Mouse (Mus musculus) limb, embryonic 11.5 days (tissue): ENCODE data around the gene Spag9. TPM values are rescaled to one million over a fixed set of nuclear protein-coding genes. Genes with fewer than 3 reads are reported as not detected.

Experiments used
- ATAC-seq: fragments of 200-750 bp; cut with Nextera tagmentation; 2 replicates; pipeline ENCODE4 v1.8.0; 2017; ENCODE audit warnings: low read depth; ENCODE audit not compliant: insufficient number of reproducible peaks, low FRiP score, low TSS enrichment
- DNase-seq: peaks from one replicate; pipeline ENCODE4 v3.0.0-alpha.2; 2015; ENCODE audit warnings: low spot score
- H3K27ac ChIP-seq: fragments of 300-500 bp; sonication (generic); replicated peaks from 2 replicates; pipeline ENCODE4 v1.5.1; 2014; ENCODE audit warnings: low read depth, mild to moderate bottlenecking, low read length
- H3K27me3 ChIP-seq: fragments of 300-500 bp; sonication (generic); 2 replicates; pipeline ENCODE4 v1.6.1; 2014; ENCODE audit warnings: mild to moderate bottlenecking, low read length, mixed read lengths; ENCODE audit not compliant: control insufficient read depth, insufficient read depth
- H3K36me3 ChIP-seq: fragments of 300-500 bp; sonication (generic); 2 replicates; pipeline ENCODE4 v1.6.1; 2014; ENCODE audit warnings: mild to moderate bottlenecking, low read length, moderate library complexity, mixed read lengths; ENCODE audit not compliant: control insufficient read depth, insufficient read depth
- H3K4me1 ChIP-seq: fragments of 300-500 bp; sonication (generic); 2 replicates; pipeline ENCODE4 v1.6.1; 2014; ENCODE audit warnings: low read length, mixed read lengths; ENCODE audit not compliant: control insufficient read depth, insufficient read depth
- H3K4me2 ChIP-seq: fragments of 300-500 bp; sonication (generic); 2 replicates; pipeline ENCODE4 v1.6.1; 2014; ENCODE audit warnings: low read depth, mild to moderate bottlenecking, moderate library complexity; ENCODE audit not compliant: severe bottlenecking
- H3K4me3 ChIP-seq: fragments of 300-500 bp; sonication (generic); 2 replicates; pipeline ENCODE4 v1.5.1; 2014; ENCODE audit warnings: low read depth, low read length
- H3K9ac ChIP-seq: fragments of 300-500 bp; sonication (generic); 2 replicates; pipeline ENCODE4 v1.6.1; 2014; ENCODE audit warnings: mild to moderate bottlenecking, low read length
- H3K9me3 ChIP-seq: fragments of 300-500 bp; sonication (generic); 2 replicates; pipeline ENCODE4 v1.6.1; 2016; ENCODE audit warnings: low read length; ENCODE audit not compliant: control insufficient read depth
- WGBS: fragments of 180-500 bp; shearing (Covaris S2); extraction: QIAGEN DNeasy Blood & Tissue Kit; methylation state at CpG from one replicate; pipeline ENCODE4 v1.1.7; 2014; 5-methylcytosine and 5-hydroxymethylcytosine counted together
- polyA plus RNA-seq: library from polyadenylated mRNA; unstranded; fragments of >200 nt; fragmentation: Nextera tagmentation; extraction: Ambion mirVana; gene quantifications from 2 replicates; pipeline ENCODE4 v1.2.1, GENCODE M21; 2014

Spag9 gene
- polyA plus RNA-seq, 1 experiment from 2014 or later = 37.0 TPM

- Histone ChIP-seq H3K9me3 (no peaks in the 10 kb centered on the region), H3K27ac (no peak overlapping the region), H3K4me2 (no peak overlapping the region), H3K4me1 (peaks cover 37% of the 10 kb centered on the region), H3K9ac (no peak overlapping the region), H3K27me3 (no peaks in the 10 kb centered on the region), H3K4me3 (no peak overlapping the region), H3K36me3 (no peaks in the 10 kb centered on the region)
- ATAC-seq (no peak), DNase-seq (no peak)
- WGBS = 27% methylated on average over 18 of the region's 18 CpGs
These were observed 138.4 kb downstream of the Spag9 start for GRCm38 (mm10) chr11:94134076-94134838.

GRCm38 (mm10) chr11:94135581-94136001, 139.7 kb downstream of the Spag9 start:
- Histone ChIP-seq H3K4me2 (no peak overlapping the region), H3K36me3 (no peaks in the 10 kb centered on the region), H3K4me3 (no peak overlapping the region), H3K9me3 (no peaks in the 10 kb centered on the region), H3K4me1 (peaks cover 34% of the 10 kb centered on the region), H3K27ac (no peak overlapping the region), H3K9ac (no peak overlapping the region), H3K27me3 (no peaks in the 10 kb centered on the region)
- ATAC-seq = no peak
- WGBS = 69% methylated on average over 8 of the region's 8 CpGs
- DNase-seq = no peak

- H3K27ac ChIP-seq = no peak overlapping the region
- H3K9me3 ChIP-seq = no peaks in the 10 kb centered on the region
- no peaks in the 10 kb centered on the region for H3K27me3 ChIP-seq
- no peak overlapping the region for H3K4me2 ChIP-seq
- no peaks in the 10 kb centered on the region for H3K36me3 ChIP-seq
- 51% methylated on average over 7 of the region's 7 CpGs for WGBS
- H3K4me1 ChIP-seq = peaks cover 32% of the 10 kb centered on the region
- H3K4me3 ChIP-seq = no peak overlapping the region
- DNase-seq (no peak), ATAC-seq (no peak)
- H3K9ac ChIP-seq = no peak overlapping the region
These were observed 140.8 kb downstream of the Spag9 start for GRCm38 (mm10) chr11:94136656-94137055.

- no peak overlapping the region for H3K9ac ChIP-seq
- WGBS = 88% methylated on average over 14 of the region's 14 CpGs
- no peaks in the 10 kb centered on the region for H3K36me3 ChIP-seq
- no peak overlapping the region for H3K27ac ChIP-seq
- peaks cover 32% of the 10 kb centered on the region for H3K4me1 ChIP-seq
- H3K27me3 ChIP-seq = no peaks in the 10 kb centered on the region
- H3K4me2 ChIP-seq = no peak overlapping the region
- no peak for ATAC-seq
- H3K9me3 ChIP-seq = no peaks in the 10 kb centered on the region
- DNase-seq = no peak
- no peak overlapping the region for H3K4me3 ChIP-seq
These were observed 141.6 kb downstream of the Spag9 start for GRCm38 (mm10) chr11:94137326-94138061.

GRCm38 (mm10) chr11:94138411-94139231, 142.7 kb downstream of the Spag9 start:
- DNase-seq (no peak), ATAC-seq (no peak)
- Histone ChIP-seq H3K9me3 (no peaks in the 10 kb centered on the region), H3K36me3 (no peaks in the 10 kb centered on the region), H3K9ac (no peak overlapping the region), H3K27me3 (no peaks in the 10 kb centered on the region), H3K4me3 (no peak overlapping the region), H3K4me1 (peaks cover 29% of the 10 kb centered on the region), H3K27ac (no peak overlapping the region), H3K4me2 (no peak overlapping the region)
- 22% methylated on average over 24 of the region's 24 CpGs for WGBS

GRCm38 (mm10) chr11:94139232-94139620, 143.3 kb downstream of the Spag9 start:
- H3K4me1 ChIP-seq = peaks cover 25% of the 10 kb centered on the region
- no peak overlapping the region for H3K4me3 ChIP-seq

GRCm38 (mm10) chr11:94140540-94140939, 144.6 kb downstream of the Spag9 start:
- H3K4me3 ChIP-seq = no peak overlapping the region
- no peak for ATAC-seq
- H3K4me1 ChIP-seq = peaks cover 19% of the 10 kb centered on the region
- no peak overlapping the region for H3K4me2 ChIP-seq
- H3K9ac ChIP-seq = no peak overlapping the region
- H3K9me3 ChIP-seq = no peaks in the 10 kb centered on the region
- WGBS = 62% methylated on average over 3 of the region's 3 CpGs
- H3K27me3 ChIP-seq = no peaks in the 10 kb centered on the region
- no peak for DNase-seq
- no peaks in the 10 kb centered on the region for H3K36me3 ChIP-seq
- no peak overlapping the region for H3K27ac ChIP-seq

More at GRCm38 (mm10) chr11:94139232-94139620, 143.3 kb downstream of the Spag9 start:
- WGBS = 92% methylated on average over 5 of the region's 5 CpGs
- Histone ChIP-seq H3K36me3 (no peaks in the 10 kb centered on the region), H3K9me3 (no peaks in the 10 kb centered on the region), H3K27me3 (no peaks in the 10 kb centered on the region), H3K27ac (no peak overlapping the region), H3K4me2 (no peak overlapping the region), H3K9ac (no peak overlapping the region)
- no peak for DNase-seq
- no peak for ATAC-seq

GRCm38 (mm10) chr11:94141564-94141963, 145.7 kb downstream of the Spag9 start:
- H3K27ac ChIP-seq = no peak overlapping the region
- H3K36me3 ChIP-seq = no peaks in the 10 kb centered on the region
- no peak for ATAC-seq
- 52% methylated on average over 3 of the region's 3 CpGs for WGBS
- peaks cover 20% of the 10 kb centered on the region for H3K4me1 ChIP-seq
- H3K4me2 ChIP-seq = no peak overlapping the region
- H3K4me3 ChIP-seq = no peak overlapping the region
- no peak for DNase-seq
- no peaks in the 10 kb centered on the region for H3K27me3 ChIP-seq
- H3K9ac ChIP-seq = no peak overlapping the region
- no peaks in the 10 kb centered on the region for H3K9me3 ChIP-seq
